Mouse (Mus musculus): ENCODE measurements around the gene Slc25a28.

- no peak for TF ChIP-seq CTCF (IDR thresholded peaks at IDR 0.05; ENCODE audit: low read depth)
- no peak for TF ChIP-seq EP300 (IDR thresholded peaks at IDR 0.05; ENCODE audit: low read depth)
These were observed 60.2 kb downstream of the Slc25a28 start for GRCm38 (mm10) chr19:43614341-43615073.

All from liver, postnatal 0 days (tissue).